Mouse (Mus musculus): ENCODE data around the gene Rnf166. TPM values are rescaled to one million over a fixed set of nuclear protein-coding genes. Genes with fewer than 3 reads are reported as not detected.

Gene Rnf166
- 18.0 and 47.5 TPM in 2 replicates for polyA plus RNA-seq (2021; fragmentation: Nextera tagmentation)
- long read RNA-seq, experiment 1, transcript Rnf166-201 (6 exons, 1,783 nt) = major isoform, 54 of 75 reads
- long read RNA-seq, experiment 1, partial matches to known transcripts = 15 of 75 reads
- long read RNA-seq, experiment 1, other reads (novel, unspliced or antisense) = 6 of 75 reads
- long read RNA-seq, experiment 2, transcript Rnf166-201 (6 exons, 1,783 nt) = major isoform, 17 of 23 reads
- long read RNA-seq, experiment 2, partial matches to known transcripts = 0 of 23 reads
- long read RNA-seq, experiment 2, other reads (novel, unspliced or antisense) = 5 of 23 reads

DNA sequence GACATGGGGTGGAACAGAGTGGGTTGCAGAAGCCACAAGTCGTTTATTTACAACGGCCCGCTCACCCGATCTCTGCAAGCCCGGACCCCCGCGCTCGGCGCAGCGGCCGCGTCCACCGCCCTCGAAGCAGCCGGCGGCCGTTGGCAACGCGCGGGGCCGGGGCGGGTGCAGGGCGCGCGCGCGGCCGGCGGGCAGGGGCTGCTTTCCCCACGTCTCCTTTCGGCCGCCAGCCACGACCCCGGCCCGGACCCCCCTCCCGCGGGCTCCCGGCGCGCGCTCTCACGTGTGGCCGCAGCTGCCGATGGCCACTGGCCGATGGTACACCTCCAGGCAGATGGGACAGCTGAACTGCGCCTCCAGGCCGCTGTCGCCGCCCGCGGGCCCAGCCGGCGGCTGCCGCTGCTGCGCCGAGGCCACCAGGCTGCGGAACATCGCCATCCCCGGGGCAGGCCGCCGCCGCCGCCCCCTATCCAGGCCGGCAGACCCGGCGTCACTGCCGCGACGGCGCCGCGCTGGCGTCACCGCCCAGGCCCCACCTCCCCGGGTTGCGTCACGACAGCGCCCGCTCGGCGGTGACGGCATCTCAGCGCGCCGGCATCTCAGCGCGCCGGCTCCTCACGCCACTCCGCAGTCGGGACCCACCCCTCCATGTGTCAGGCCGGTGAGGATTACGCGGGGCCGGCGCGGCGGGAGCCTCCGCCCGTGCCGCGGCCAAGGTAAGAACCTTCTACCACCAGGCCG, at the start of gene Rnf166, which contains the start of gene Ctu2:
Rnf166 (minus strand) TSS at position 485 of the 741 bp plus-strand sequence.
Ctu2 (plus strand) TSS at position 564 of the 741 bp plus-strand sequence.

DNA sequence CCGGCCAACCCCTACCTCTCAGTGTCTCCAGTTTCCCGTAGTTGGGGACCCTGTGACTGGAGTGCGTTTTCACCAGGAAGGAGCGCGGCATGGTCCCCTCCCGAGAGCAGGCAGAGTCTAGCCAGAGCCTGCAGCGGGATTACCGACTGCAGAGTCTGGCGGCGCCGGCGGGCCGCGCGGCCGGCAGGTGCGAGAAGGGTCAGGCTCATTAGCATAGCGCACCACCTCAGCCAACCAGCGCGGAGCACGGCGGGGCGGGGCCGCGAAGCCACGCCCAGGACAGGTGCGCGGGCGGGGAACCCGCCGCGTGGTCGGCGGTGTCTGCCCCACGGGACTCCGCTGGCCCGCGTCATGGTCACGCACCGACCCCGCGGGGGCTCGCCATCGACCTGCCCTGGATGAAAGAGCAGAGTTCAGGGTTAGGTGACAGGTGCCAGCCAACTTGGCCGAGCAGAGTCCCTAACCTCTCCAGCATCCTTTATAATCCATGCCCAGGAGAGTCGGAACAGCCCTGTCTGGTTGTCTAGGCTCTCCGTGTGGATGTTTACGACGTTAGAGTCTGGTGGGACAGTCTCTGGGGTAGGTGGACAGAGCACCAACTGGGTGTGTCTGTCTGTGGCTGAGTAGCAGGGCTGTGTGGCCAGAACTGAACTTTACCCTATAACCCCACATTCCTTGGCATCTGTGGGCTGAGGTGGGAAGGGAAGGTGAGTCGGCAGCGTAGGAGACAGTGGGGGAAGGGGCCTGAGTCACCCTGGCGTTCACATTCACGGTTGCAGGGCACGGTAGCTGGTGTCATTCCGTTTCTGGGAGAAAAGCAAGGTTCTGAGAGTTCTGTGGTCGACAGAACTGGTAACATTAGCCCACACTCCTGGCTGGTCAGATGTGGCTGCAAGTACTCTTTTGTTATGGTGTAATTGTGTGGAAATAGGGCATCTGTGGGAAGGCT, 15.1 kb downstream of the Rnf166 start, which contains the start of gene Snai3:
Snai3 (minus strand) TSS at position 210 of the 949 bp plus-strand sequence.

DNA sequence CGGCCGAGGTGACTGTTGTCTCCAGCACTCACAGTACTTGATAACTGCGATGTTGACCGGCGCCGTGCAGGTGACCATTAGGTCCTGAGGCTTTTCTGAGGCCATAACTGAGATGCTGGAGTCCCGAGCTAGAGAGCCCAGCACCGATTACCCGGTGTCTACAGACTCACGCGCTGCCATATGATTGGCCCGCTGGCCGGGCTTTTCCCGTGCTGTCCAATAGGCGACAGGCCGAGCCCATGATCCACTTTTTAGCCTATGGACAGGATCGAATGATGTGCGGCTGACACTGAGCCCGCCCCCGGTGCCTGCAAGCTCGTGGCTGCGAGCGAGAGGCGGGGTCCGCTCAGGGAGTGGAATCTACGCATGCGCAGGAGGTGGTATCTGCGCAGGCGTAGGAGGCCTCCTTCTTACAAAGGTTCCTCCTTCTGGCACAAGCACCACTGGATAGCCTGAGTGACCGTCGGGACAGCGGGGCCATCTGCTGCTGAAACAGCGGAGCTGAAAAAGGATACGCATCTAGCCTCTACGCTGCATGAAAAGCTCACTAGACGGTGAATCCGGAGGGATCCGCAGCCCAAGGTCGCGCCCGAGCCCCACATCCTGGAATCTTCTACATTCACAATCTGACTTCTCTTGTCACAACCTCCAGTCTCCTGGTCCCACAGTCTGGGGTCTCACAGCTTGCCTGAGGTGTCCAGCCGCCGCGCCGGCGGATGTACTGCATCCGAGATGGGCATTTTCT, 32.4 kb downstream of the Rnf166 start, which contains the start of gene Mvd:
Mvd (minus strand) TSS at position 161 of the 745 bp plus-strand sequence.

DNA sequence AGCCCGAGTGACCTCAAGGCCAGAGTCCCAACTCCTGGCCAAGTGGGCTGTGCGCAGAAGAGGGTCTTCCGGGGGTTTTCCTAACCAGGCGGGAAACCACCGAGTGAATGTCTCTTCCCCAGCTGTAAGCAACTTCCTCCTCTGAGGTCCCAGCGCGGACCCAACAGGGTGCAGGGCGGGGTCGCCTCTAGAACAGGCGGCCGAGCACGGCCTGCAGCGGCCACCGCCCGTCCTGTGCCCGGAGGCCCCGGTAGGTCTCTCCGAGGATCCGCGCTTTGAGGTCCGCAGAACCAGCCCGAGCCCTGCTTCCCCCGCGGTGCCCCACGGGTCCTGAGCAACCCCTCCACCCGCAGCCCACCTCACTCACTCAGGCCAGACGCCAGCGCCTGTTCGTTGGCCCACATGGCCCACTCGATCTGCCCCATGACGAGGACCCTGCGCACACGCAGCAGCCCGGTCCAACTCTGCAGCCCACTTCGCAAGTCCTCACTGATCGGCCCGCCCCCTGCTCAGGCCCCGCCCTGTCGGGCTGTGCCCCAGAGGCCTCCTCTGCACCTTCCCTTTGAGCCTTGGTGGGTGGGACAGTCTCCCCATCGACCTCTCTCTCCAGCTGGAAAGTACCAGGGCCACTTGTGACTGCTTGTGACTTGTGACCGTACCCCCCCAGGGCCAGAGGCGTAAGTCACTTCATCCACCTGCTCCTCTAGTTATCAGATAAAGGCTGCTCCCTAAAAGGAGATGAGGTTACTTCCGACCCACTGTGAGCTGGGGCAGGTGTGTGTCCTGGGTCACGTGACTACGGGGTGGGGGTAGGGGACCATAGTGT, 43.2 kb downstream of the Rnf166 start, which contains the start of gene Cyba:
Cyba (minus strand) TSS at position 488 of the 826 bp plus-strand sequence.

DNA sequence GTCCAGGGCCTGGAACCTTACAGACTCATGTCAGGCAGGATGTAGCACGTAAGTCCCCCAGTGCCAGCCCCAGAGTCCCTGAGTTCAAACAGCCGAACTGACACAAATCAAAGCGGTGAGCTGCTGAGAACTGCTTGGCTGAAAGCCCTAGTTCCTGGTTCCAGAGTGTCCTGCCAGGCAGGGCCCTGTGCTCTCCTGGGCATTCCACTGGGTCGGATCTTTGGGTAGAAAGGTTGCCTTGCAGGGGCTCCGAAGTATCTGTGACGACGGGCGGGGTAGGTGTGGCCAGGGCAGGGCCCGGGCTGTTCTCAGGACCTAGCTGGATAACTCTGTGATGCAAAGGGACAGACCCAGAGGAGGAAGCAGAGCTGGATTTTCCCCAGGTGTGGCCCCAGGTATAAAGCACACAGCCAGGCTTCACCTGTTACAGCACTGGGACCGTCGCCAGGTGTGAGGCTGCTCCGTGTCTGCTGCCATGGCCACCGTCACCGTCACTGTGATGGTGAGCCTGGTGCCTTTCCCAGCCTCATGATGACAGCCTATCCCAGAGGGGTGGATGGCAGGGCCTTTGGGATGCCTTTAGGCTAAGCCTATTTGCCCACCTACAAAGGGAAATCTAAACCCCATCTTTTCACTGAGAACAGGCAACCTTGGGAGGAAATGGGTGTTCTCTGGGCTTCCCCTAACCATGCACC, 54.3 kb downstream of the Rnf166 start, which contains the start of gene Il17c:
Il17c (plus strand) TSS at position 645 of the 695 bp plus-strand sequence.

Other genes starting within 250 kb of the Rnf166 start
- gene Zfpm1, start 193.9 kb downstream of the Rnf166 start, polyA plus RNA-seq (2021; fragmentation: Nextera tagmentation) = 1.6 and 4.5 TPM in 2 replicates
- gene Trhr2, start 115.3 kb downstream of the Rnf166 start, polyA plus RNA-seq (2021; fragmentation: Nextera tagmentation) = 0.59 and 0.64 TPM in 2 replicates
- 4.4 and 8.4 TPM in 2 replicates for gene Zc3h18, start 99.5 kb downstream of the Rnf166 start, polyA plus RNA-seq (2021; fragmentation: Nextera tagmentation)
- gene Il17c, start 54.0 kb downstream of the Rnf166 start, polyA plus RNA-seq (2021; fragmentation: Nextera tagmentation) = not detected in 2 replicates
- 29.4 and 37.8 TPM in 2 replicates for gene Cyba, start 43.1 kb downstream of the Rnf166 start, polyA plus RNA-seq (2021; fragmentation: Nextera tagmentation)
- 32.9 and 35.2 TPM in 2 replicates for gene Mvd, start 32.6 kb downstream of the Rnf166 start, polyA plus RNA-seq (2021; fragmentation: Nextera tagmentation)
- gene Snai3, start 15.3 kb downstream of the Rnf166 start, polyA plus RNA-seq (2021; fragmentation: Nextera tagmentation) = 0.48 and 1.1 TPM in 2 replicates
- gene Ctu2, start 79 bp upstream of the Rnf166 start, polyA plus RNA-seq (2021; fragmentation: Nextera tagmentation) = 28.1 and 37.4 TPM in 2 replicates
- 0.55 and 0.73 TPM in 2 replicates for gene Piezo1, start 75.3 kb upstream of the Rnf166 start, polyA plus RNA-seq (2021; fragmentation: Nextera tagmentation)
- gene Cdt1, start 92.0 kb upstream of the Rnf166 start, polyA plus RNA-seq (2021; fragmentation: Nextera tagmentation) = 1.4 TPM in 2 replicates
- 134 and 136 TPM in 2 replicates for gene Aprt, start 100.8 kb upstream of the Rnf166 start, polyA plus RNA-seq (2021; fragmentation: Nextera tagmentation)
- 2.2 and 3.4 TPM in 2 replicates for gene Galns, start 135.4 kb upstream of the Rnf166 start, polyA plus RNA-seq (2021; fragmentation: Nextera tagmentation)
- 164 and 234 TPM in 2 replicates for gene Trappc2l, start 135.6 kb upstream of the Rnf166 start, polyA plus RNA-seq (2021; fragmentation: Nextera tagmentation)
- not detected in 2 replicates for gene Pabpn1l, start 146.7 kb upstream of the Rnf166 start, polyA plus RNA-seq (2021; fragmentation: Nextera tagmentation)
- gene Cbfa2t3, start 223.0 kb upstream of the Rnf166 start, polyA plus RNA-seq (2021; fragmentation: Nextera tagmentation) = 3.6 and 4.5 TPM in 2 replicates

Data from left cerebral cortex, adult 6 months (tissue).